Comparison of ENCODE assay signal across 8 mouse cellular contexts in genomic region chr2:181837372-181838292, GRCm38 (mm10). TPM values are rescaled to one million over a fixed set of nuclear protein-coding genes. Genes with fewer than 3 reads are reported as not detected.
DNase-seq lines count a peak whose midpoint lies in the region; ATAC-seq and TF ChIP-seq lines count a peak whose summit lies in the region.

Pcmtd2 (plus strand) TSS chr2:181837854.

- H3K9me3 ChIP-seq in megakaryocyte, embryonic 14.5 days: no peaks in the 10 kb centered on the region

- peak within 1 kb of the TSS; percentile 83 for H3K4me3 ChIP-seq in cortical plate, adult 2 months (ENCODE audit: insufficient read depth, low read length)
- H3K4me3 ChIP-seq in megakaryocyte, embryonic 14.5 days (replicated peaks): peak within 1 kb of the TSS; percentile 98

- peak; percentile 85 to 93 for DNase-seq in gastrocnemius, adult 8-10 months (ENCODE audit: low spot score in 2 of 2)
- DNase-seq in hindlimb bud, embryonic 11.5 days (ENCODE audit: extremely low spot score, low read depth, low spot score): peak; percentile 83
- peak; percentile 91 for DNase-seq in left cerebral cortex, adult 8-10 months (ENCODE audit: low spot score in 2 of 2)
- DNase-seq in right cerebral cortex, postnatal 10 days (ENCODE audit: low spot score in 2 of 2): peak; percentile 95 to 96
- peak; percentile 91 for DNase-seq in urinary bladder, postnatal 25 days (ENCODE audit: low spot score)

- H3K27me3 ChIP-seq in megakaryocyte, embryonic 14.5 days (replicated peaks): peaks cover 2% of the 10 kb centered on the region

- ATAC-seq in activated CD4-positive, CD25-positive, alpha-beta regulatory T cell, adult 4 months: peak; percentile 98

- H3K36me3 ChIP-seq in megakaryocyte, embryonic 14.5 days (replicated peaks; ENCODE audit: low read length): peaks cover 23% of the 10 kb centered on the region

- no peak for TF ChIP-seq CTCF in cortical plate, adult 2 months (IDR thresholded peaks at IDR 0.05; ENCODE audit: extremely low read depth, insufficient read depth, low read length)

- H3K27ac ChIP-seq in cortical plate, adult 2 months (ENCODE audit: insufficient read depth, low read length): peak within 1 kb of the TSS; percentile 85

- H3K4me1 ChIP-seq in cortical plate, adult 2 months (ENCODE audit: control insufficient read depth, insufficient read depth, low read length): peaks cover 3% of the 10 kb centered on the region; the same call in 1 of the 2 replicates
- H3K4me1 ChIP-seq in megakaryocyte, embryonic 14.5 days: peaks cover 27% of the 10 kb centered on the region

- peak; percentile 96 for TF ChIP-seq POLR2A in cortical plate, adult 2 months (IDR thresholded peaks at IDR 0.05; ENCODE audit: extremely low read depth, insufficient read depth, low read length)

RNA-seq across cellular contexts. Expression of gene Pcmtd2, which starts in this region (rescaled TPM):
- polyA plus RNA-seq in activated CD4-positive, CD25-positive, alpha-beta regulatory T cell, adult 4 months (2017; shearing (Covaris generic)): 10 to 100 TPM; 41.1 to 47.7 TPM
- polyA plus RNA-seq in cortical plate, adult 2 months (2012; rRNA removed): 71.9 and 78.3 TPM in 2 replicates
- total RNA-seq in gastrocnemius, adult 8-10 months (2022): 10 to 100 TPM; 43.7 to 50.5 (median 47.9) TPM
- total RNA-seq in left cerebral cortex, adult 8-10 months (2022): 10 to 100 TPM; 76.1 to 84.1 (median 81.7) TPM
- 7.6 TPM in 1 of 2 replicates, not detected in the other for polyA plus RNA-seq in megakaryocyte, embryonic 14.5 days (2012; ENCODE audit: insufficient read depth, low replicate concordance)

Comparison
In these comparisons a context has a peak if more than half of its experiments do, and no peak if none do; other contexts are left out.
1. Peak in every context shown above with its lines: DNase-seq, ATAC-seq, H3K4me3 ChIP-seq and H3K27ac ChIP-seq.